Mouse (Mus musculus) frontal cortex, adult (tissue): ENCODE measurements around the gene Il25.
A peak's percentile ranks its signal among the peaks of the same experiment; 100 is the strongest.
"Not testable (repeated sequence)": the region's sequence is repeated elsewhere in the genome, so short reads cannot be mapped to it uniquely, and the experiment has no call there.

ENCODE experiments used
- ATAC-seq: cut with Nextera tagmentation; 2 replicates; pipeline ENCODE4 v1.9.2; 2017; ENCODE audit warnings: mild to moderate bottlenecking, moderate library complexity, mixed read lengths; ENCODE audit not compliant: low TSS enrichment

The Il25 gene

DNA sequence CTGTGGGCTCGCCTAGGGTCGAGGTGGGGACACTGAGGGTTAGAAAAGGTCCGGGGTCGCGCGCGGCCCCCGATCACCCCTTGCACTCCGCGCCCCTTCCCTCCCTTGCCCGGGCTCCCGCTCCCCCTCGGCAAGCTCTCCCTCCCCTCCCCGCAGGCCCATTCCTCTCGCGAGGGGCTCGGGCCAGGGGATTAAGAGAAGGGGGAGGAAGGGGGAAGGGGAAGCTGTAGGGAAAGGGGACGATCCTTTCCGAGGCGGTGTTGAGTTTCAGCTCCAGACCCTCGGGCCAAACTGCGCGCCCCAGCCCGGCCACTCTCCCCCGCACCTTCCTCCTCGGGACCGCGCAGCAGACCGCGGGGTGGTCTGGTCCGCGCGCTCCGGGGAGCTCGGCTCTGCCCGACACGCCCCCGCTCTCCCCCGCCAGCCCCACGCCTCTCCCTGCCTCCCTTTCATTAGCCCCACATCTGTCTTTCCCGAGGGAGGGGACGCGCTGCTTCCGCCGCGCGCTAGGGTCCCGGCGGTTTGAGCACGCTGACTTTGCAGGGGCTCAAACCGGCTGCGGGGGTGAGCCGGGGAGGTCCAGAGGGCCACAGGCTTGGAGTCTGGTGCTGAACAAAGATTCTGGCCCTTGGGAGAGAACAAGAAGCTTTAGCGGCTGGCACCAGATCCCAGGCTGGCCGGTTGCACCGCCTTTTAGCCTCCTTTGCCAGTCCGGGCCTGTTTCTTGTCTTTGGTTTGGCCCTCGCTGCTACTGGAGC is 5.9 kb upstream of the Il25 start:
- peak; percentile 34 for ATAC-seq

DNA sequence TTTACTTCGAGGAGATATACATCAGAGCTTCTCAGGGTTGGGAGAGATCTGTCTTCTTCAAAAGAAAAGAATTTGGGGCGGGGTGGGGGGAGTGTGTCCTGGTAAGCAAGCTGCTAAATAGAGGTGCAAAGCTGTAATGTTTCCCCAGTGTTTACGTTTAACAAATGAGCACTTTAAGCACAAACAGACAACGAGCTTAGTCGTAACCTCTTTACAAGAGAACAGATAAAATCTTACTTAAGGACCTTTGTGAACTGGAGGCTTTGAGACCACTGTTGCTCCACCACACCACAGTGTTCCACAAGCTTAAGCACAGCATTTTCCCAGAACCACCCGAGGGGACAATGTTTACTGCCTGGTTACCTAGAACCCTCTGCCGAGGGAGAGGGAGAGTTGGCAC is 5.2 kb upstream of the Il25 start:
- no peak for ATAC-seq

DNA sequence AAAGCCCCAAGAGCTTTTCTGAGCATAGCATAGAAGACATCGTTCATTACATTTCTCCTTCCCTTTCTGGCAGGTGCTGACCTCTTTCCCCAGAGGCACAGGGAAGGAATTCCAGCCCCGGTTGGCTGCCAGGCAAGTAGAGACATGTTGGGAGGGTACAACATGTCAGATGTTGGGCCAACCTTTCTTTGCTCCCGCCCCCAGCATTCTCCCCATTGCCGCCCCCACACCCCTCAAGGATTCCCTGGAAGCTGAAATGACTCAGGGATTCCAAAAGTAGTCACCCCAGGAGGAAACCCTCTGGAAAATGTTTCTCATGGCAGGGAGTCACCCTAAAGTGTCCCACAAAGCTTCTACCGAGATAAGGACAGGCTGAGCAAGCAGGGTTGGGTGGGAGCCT is 2.7 kb upstream of the Il25 start:
- ATAC-seq: no peak

GRCm38 (mm10) chr14:54930431-54930830 is 2.1 kb upstream of the Il25 start:
- no peak for ATAC-seq

- peak; percentile 88 for ATAC-seq
Measured at GRCm38 (mm10) chr14:54935904-54936830, 3.7 kb downstream of the Il25 start, which contains the start of gene Cmtm5. Gene Cmtm5, plus strand, starts transcription at chr14:54936261.

DNA sequence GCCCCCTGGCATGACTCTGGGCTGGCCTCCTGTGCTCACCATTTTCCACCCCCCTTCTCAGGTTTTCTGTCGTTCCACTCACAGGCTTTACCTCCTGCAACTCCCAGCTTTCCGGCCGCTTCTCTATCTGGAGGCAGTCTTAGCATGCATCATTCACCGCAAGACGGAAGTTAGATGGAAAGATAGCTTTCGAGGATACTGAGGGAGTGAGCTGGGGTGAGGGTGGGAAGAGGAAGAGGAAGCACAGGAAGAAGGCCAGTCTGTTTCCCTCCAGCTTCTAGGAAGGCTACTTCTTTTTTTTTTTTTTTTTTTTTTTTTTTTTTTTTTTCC is 4.3 kb downstream of the Il25 start:
- ATAC-seq: no peak

GRCm38 (mm10) chr14:54937361-54938182 is 5.1 kb downstream of the Il25 start:
- no peak for ATAC-seq

DNA sequence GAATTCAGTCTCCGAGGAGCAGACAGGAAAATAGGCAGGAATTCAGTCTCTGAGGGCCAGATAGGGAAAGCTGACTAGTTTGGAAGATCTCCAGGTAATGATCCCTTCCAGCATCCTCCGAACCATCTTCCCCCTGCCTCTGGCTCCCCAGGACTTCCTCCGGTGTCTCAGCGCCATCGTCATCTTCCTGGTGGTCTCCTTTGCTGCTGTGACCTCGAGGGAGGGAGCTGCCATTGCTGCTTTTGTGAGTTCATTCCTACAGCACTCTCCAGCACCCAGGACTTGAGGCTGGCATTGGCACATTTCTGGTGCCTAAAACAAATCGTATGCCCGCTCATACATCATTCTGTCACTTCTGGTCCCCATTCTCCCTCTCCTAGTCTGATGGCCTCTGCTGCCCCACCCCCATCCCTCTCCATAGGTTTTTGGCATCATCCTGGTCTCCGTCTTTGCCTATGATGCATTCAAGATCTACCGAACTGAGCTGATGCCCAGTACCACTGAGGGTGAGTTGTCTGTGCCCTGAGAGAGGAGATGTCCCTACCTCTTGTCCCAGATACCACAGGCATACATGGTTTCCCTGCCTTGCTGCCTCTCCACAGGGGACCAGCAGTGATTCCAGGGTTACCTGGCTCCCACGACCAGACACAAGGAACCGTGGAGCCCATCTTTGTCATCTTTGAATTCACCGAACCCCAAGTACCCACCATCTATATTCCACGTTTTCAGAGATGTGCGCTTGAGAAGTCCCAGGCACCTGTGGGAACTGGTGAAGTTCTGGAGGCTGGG is 6.1 kb downstream of the Il25 start:
- ATAC-seq: no peak

- peak; percentile 50 for ATAC-seq
Measured at GRCm38 (mm10) chr14:54939434-54940175, 7.1 kb downstream of the Il25 start.

- no peak for ATAC-seq
Measured at GRCm38 (mm10) chr14:54940176-54940530, 7.7 kb downstream of the Il25 start.

- no peak for ATAC-seq
Measured at GRCm38 (mm10) chr14:54941024-54941978, 8.8 kb downstream of the Il25 start.

DNA sequence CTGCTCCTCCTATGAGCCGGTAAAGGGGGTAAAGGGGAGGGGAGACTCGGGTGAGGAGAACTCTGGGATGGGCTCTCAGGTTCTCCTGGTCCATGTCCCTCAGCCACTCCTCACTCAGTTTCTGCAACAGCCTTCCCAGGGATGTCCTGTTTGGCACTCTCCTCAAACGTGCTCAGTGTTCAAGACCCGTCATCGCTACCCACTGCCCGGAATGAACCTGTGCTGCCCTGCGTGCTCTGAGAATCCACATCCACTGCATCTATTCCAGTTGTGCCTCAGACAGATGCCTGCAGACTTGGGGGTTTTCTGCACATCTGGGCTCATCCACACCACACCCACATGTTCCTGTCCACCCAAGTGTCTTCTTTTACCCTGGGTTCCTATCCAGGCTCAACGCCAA is 10.0 kb downstream of the Il25 start:
- ATAC-seq: no peak

DNA sequence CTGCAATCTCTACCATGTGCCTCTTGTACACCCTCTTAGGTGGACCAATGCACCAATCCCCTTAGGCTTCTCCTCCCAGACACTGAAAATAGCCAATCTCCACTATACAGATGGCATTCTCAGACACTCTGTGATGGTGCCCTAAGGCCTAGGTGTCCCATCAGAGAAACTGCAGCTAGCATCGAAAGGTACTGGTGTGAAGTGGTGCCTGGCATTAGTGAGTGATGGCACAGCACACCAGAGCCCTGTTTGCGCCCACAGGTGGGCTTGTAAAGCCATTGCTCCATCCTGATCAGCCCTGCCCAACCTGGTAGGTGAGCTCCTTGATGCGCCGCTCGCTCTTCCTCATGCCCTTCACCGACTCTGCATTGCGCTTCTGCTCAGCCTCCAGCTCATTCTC is 11.5 kb downstream of the Il25 start:
- no peak for ATAC-seq

DNA sequence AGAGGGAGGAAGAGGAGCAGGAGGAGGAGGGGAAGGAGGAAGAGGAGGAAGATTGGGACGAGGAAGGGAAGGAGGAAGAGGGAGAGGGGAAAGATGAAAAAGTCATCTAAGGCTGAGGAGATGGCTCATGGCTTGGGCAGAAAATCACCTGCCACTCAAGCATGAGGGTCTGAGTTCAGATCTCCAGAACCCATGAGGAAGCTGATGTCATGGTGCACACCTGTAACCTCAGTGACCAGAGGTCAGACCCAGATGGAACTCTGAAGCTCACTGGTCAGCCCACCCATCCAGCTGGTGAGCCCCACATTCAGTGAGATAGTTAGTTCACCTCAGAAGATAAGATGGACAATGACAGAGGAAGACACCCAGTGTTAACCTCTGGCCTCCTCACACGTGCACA is 12.4 kb downstream of the Il25 start:
- ATAC-seq: no peak

- ATAC-seq: no peak
Measured at GRCm38 (mm10) chr14:54945975-54946704, 13.6 kb downstream of the Il25 start.

- ATAC-seq: not testable (repeated sequence)
Measured at GRCm38 (mm10) chr14:54947008-54947407, 14.5 kb downstream of the Il25 start.

GRCm38 (mm10) chr14:54948781-54949180 is 16.3 kb downstream of the Il25 start:
- ATAC-seq: no peak

DNA sequence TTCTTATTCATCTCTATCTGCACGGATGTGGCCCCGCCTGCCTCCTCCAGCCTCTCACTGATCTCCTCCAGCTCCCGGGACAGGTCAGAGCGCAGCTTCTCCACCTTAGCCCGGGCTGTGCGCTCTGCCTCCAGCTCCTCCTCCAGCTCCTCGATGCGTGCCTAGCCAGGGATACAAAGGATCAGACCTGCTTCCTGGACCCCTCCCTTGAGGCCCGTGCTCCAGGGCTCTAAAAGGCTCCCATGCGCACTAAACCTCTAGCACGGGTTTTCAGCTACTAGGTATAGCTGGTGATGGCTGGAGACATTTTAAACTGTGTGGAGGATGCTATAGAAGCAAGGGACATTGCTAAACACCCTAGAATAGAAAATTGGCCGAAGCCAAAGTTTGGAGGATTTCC is 18.0 kb downstream of the Il25 start:
- no peak for ATAC-seq

DNA sequence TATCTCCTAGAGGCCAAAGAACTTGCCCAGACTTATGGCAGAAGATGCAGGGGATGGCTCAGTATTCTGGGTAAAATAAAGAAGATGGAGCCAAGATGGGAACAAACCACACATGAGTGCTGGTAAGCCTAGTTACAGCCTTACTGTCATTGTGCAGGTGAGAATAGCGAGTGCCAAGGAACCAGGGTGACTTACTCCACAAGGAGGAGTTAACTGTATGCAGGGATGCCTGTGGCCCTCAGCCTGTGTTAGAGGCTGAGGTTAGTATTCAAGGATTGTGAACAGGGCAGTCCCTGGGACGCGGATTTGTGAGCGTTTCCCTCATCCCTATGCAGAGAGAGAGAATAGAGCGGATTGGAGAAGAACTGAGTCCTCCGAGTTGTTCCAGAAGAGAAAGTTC is 19.1 kb downstream of the Il25 start:
- ATAC-seq: no peak
